Comparison of ENCODE assay signal across 8 mouse cellular contexts in genomic region chr11:99123977-99124634, GRCm38 (mm10). TPM values are rescaled to one million over a fixed set of nuclear protein-coding genes. Genes with fewer than 3 reads are reported as not detected.
DNase-seq lines count a peak whose midpoint lies in the region; ATAC-seq lines count a peak whose summit lies in the region.

No protein-coding gene starts in this region.

- no peak overlapping the region for H3K9ac ChIP-seq in forebrain, embryonic 11.5 days (ENCODE audit: low read length)
- H3K9ac ChIP-seq in forebrain, embryonic 13.5 days, result no peak overlapping the region
- H3K9ac ChIP-seq in embryonic facial prominence, embryonic 14.5 days (ENCODE audit: low read depth, low read length), result no peak overlapping the region
- no peak overlapping the region for H3K9ac ChIP-seq in kidney, embryonic 14.5 days (ENCODE audit: low read depth, low read length)

- ATAC-seq in forebrain, embryonic 11.5 days (replicated peaks; ENCODE audit: low FRiP score), result no peak
- ATAC-seq in forebrain, embryonic 13.5 days, result no peak
- ATAC-seq in embryonic facial prominence, embryonic 14.5 days (ENCODE audit: low read depth), result no peak
- ATAC-seq in kidney, embryonic 14.5 days (ENCODE audit: low FRiP score, low TSS enrichment), result no peak; the same call in 1 of the 2 replicates

- H3K27ac ChIP-seq in forebrain, embryonic 11.5 days (ENCODE audit: low read depth, low read length), result no peak overlapping the region
- no peak overlapping the region for H3K27ac ChIP-seq in forebrain, embryonic 13.5 days
- H3K27ac ChIP-seq in embryonic facial prominence, embryonic 14.5 days (replicated peaks; ENCODE audit: low read depth, low read length), result peak overlapping the region; percentile 76
- peak overlapping the region; percentile 42; the same call in 1 of the 2 replicates for H3K27ac ChIP-seq in kidney, embryonic 14.5 days (ENCODE audit: low read depth, low read length)

- no peak overlapping the region for H3K4me2 ChIP-seq in forebrain, embryonic 11.5 days (ENCODE audit: low read depth, low read length, severe bottlenecking)
- no peak overlapping the region for H3K4me2 ChIP-seq in forebrain, embryonic 13.5 days
- H3K4me2 ChIP-seq in embryonic facial prominence, embryonic 14.5 days (ENCODE audit: low read depth, low read length), result no peak overlapping the region
- H3K4me2 ChIP-seq in kidney, embryonic 14.5 days (replicated peaks; ENCODE audit: low read depth, low read length), result no peak overlapping the region

- H3K36me3 ChIP-seq in forebrain, embryonic 11.5 days (ENCODE audit: control insufficient read depth, insufficient read depth, low read length), result no peaks in the 10 kb centered on the region
- H3K36me3 ChIP-seq in forebrain, embryonic 13.5 days (ENCODE audit: poor library complexity, severe bottlenecking), result no peaks in the 10 kb centered on the region
- no peaks in the 10 kb centered on the region for H3K36me3 ChIP-seq in embryonic facial prominence, embryonic 14.5 days (ENCODE audit: control insufficient read depth, insufficient read depth, low read length)
- H3K36me3 ChIP-seq in kidney, embryonic 14.5 days (ENCODE audit: control insufficient read depth, insufficient read depth, low read length), result no peaks in the 10 kb centered on the region

- H3K4me1 ChIP-seq in forebrain, embryonic 11.5 days (replicated peaks; ENCODE audit: control insufficient read depth, insufficient read depth, low read length), result peaks cover 7% of the 10 kb centered on the region
- H3K4me1 ChIP-seq in forebrain, embryonic 13.5 days, result peaks cover 16% of the 10 kb centered on the region
- H3K4me1 ChIP-seq in embryonic facial prominence, embryonic 14.5 days (ENCODE audit: control insufficient read depth, insufficient read depth, low read length), result peaks cover 44% of the 10 kb centered on the region
- peaks cover 22% of the 10 kb centered on the region for H3K4me1 ChIP-seq in kidney, embryonic 14.5 days (ENCODE audit: control insufficient read depth, insufficient read depth, low read length)

- no peak overlapping the region for H3K4me3 ChIP-seq in forebrain, embryonic 11.5 days (ENCODE audit: low read depth, low read length)
- H3K4me3 ChIP-seq in forebrain, embryonic 13.5 days, result no peak overlapping the region
- no peak overlapping the region for H3K4me3 ChIP-seq in embryonic facial prominence, embryonic 14.5 days (ENCODE audit: low read depth, low read length)
- no peak overlapping the region for H3K4me3 ChIP-seq in kidney, embryonic 14.5 days (ENCODE audit: low read length)

- WGBS in forebrain, embryonic 11.5 days, result 47% methylated on average over 15 of the region's 15 CpGs
- 34% methylated on average over 15 of the region's 15 CpGs for WGBS in forebrain, embryonic 13.5 days
- 40% methylated on average over 15 of the region's 15 CpGs for WGBS in embryonic facial prominence, embryonic 14.5 days
- WGBS in kidney, embryonic 14.5 days, result 42% methylated on average over 15 of the region's 15 CpGs

- H3K9me3 ChIP-seq in forebrain, embryonic 11.5 days (ENCODE audit: control insufficient read depth, low read length), result no peaks in the 10 kb centered on the region
- no peaks in the 10 kb centered on the region for H3K9me3 ChIP-seq in forebrain, embryonic 13.5 days (replicated peaks)
- 0 out of 2 replicates have a peak, but pooled peaks cover 3% of the 10 kb centered on the region for H3K9me3 ChIP-seq in embryonic facial prominence, embryonic 14.5 days (ENCODE audit: control insufficient read depth, low read length)
- no peaks in the 10 kb centered on the region for H3K9me3 ChIP-seq in kidney, embryonic 14.5 days (ENCODE audit: control insufficient read depth, low read length)

- DNase-seq in forebrain, embryonic 11.5 days (ENCODE audit: low spot score), result peak; percentile 69
- DNase-seq in urinary bladder, postnatal 14 days (ENCODE audit: low spot score), result peak; percentile 70
- DNase-seq in urinary bladder, postnatal 36 days (ENCODE audit: low spot score in 2 of 2), result no peak
- DNase-seq in embryonic facial prominence, embryonic 14.5 days (ENCODE audit: low spot score), result peak; percentile 73
- DNase-seq in lung, postnatal 36 days, result peak; percentile 92
- DNase-seq in yolk sac, embryonic 10.5 days (ENCODE audit: low spot score), result no peak

- H3K27me3 ChIP-seq in forebrain, embryonic 11.5 days (ENCODE audit: control insufficient read depth, insufficient read depth, low read length), result no peaks in the 10 kb centered on the region
- H3K27me3 ChIP-seq in forebrain, embryonic 13.5 days, result no peaks in the 10 kb centered on the region
- H3K27me3 ChIP-seq in embryonic facial prominence, embryonic 14.5 days (replicated peaks; ENCODE audit: control insufficient read depth, insufficient read depth, low read length), result no peaks in the 10 kb centered on the region
- no peaks in the 10 kb centered on the region for H3K27me3 ChIP-seq in kidney, embryonic 14.5 days (ENCODE audit: control insufficient read depth, insufficient read depth, low read length)

RNA-seq across cellular contexts. Expression of gene Ccr7, which starts 30.8 kb away (rescaled TPM):
- 0.31 TPM in 1 of 2 replicates, not detected in the other for polyA plus RNA-seq in forebrain, embryonic 11.5 days (2014; fragmentation: Nextera tagmentation; extraction: Ambion mirVana)
- polyA plus RNA-seq in forebrain, embryonic 13.5 days (2015; fragmentation: Nextera tagmentation; extraction: Ambion mirVana), result 0.14 TPM in 1 of 2 replicates, not detected in the other
- polyA plus RNA-seq in embryonic facial prominence, embryonic 14.5 days (2014; fragmentation: Nextera tagmentation; extraction: Ambion mirVana), result 0.33 and 0.50 TPM in 2 replicates
- 0.13 TPM in 1 of 2 replicates, not detected in the other for polyA plus RNA-seq in kidney, embryonic 14.5 days (2014; fragmentation: Nextera tagmentation; extraction: Ambion mirVana)

RNA-seq across cellular contexts. Expression of gene Tns4, which starts 35.0 kb away (rescaled TPM):
- 0.27 and 0.65 TPM in 2 replicates for polyA plus RNA-seq in forebrain, embryonic 11.5 days (2014; fragmentation: Nextera tagmentation; extraction: Ambion mirVana)
- not detected in 2 replicates for polyA plus RNA-seq in forebrain, embryonic 13.5 days (2015; fragmentation: Nextera tagmentation; extraction: Ambion mirVana)
- 0.81 and 1.0 TPM in 2 replicates for polyA plus RNA-seq in embryonic facial prominence, embryonic 14.5 days (2014; fragmentation: Nextera tagmentation; extraction: Ambion mirVana)
- polyA plus RNA-seq in kidney, embryonic 14.5 days (2014; fragmentation: Nextera tagmentation; extraction: Ambion mirVana), result 0.11 and 0.20 TPM in 2 replicates

Comparison
In these comparisons a context has a peak if more than half of its experiments do, and no peak if none do; other contexts are left out.
1. DNase-seq: peak in forebrain, embryonic 11.5 days (single experiment), urinary bladder, postnatal 14 days (single experiment), embryonic facial prominence, embryonic 14.5 days (single experiment) and lung, postnatal 36 days (single experiment); none in urinary bladder, postnatal 36 days (0 of 2) and yolk sac, embryonic 10.5 days (single experiment).
2. H3K27ac ChIP-seq: peak in embryonic facial prominence, embryonic 14.5 days (single experiment) and kidney, embryonic 14.5 days (single experiment); none in forebrain, embryonic 11.5 days (single experiment) and forebrain, embryonic 13.5 days (single experiment).